Mouse (Mus musculus): Measurements from ENCODE around the gene Phf21a. TPM values are rescaled to one million over a fixed set of nuclear protein-coding genes. Genes with fewer than 3 reads are reported as not detected.
A peak's percentile ranks its signal among the peaks of the same experiment; 100 is the strongest.
"Not testable (repeated sequence)": the region's sequence is repeated elsewhere in the genome, so short reads cannot be mapped to it uniquely, and the experiment has no call there.

Gene Phf21a
- total RNA-seq, 2 experiments from 2014 or later = 38.1 to 41.5 TPM

GRCm38 (mm10) chr2:92085721-92086120 is 7.2 kb upstream of the Phf21a start:
- no peak for DNase-seq

- no peak for DNase-seq
These were observed 5.9 kb upstream of the Phf21a start for GRCm38 (mm10) chr2:92087065-92087464.

- DNase-seq = no peak
These were observed 3.1 kb upstream of the Phf21a start for GRCm38 (mm10) chr2:92089782-92090181.

GRCm38 (mm10) chr2:92093503-92093902 is 586 bp downstream of the Phf21a start:
- DNase-seq = not testable (repeated sequence)

- DNase-seq = no peak
These were observed 1.2 kb downstream of the Phf21a start for GRCm38 (mm10) chr2:92094078-92094477.

- peak; percentile 48 for DNase-seq
These were observed 7.9 kb downstream of the Phf21a start for GRCm38 (mm10) chr2:92100768-92101167.

- no peak for DNase-seq
These were observed 31.6 kb downstream of the Phf21a start for GRCm38 (mm10) chr2:92124523-92124922.

GRCm38 (mm10) chr2:92125330-92125729 is 32.4 kb downstream of the Phf21a start:
- no peak for DNase-seq

GRCm38 (mm10) chr2:92130071-92130470 is 37.2 kb downstream of the Phf21a start:
- DNase-seq = no peak

GRCm38 (mm10) chr2:92138736-92139135 is 45.8 kb downstream of the Phf21a start:
- peak; percentile 10 for DNase-seq

- DNase-seq = no peak
These were observed 46.4 kb downstream of the Phf21a start for GRCm38 (mm10) chr2:92139365-92139764.

GRCm38 (mm10) chr2:92140383-92140782 is 47.5 kb downstream of the Phf21a start:
- DNase-seq = no peak

GRCm38 (mm10) chr2:92141073-92141472 is 48.2 kb downstream of the Phf21a start:
- DNase-seq = no peak

- no peak for DNase-seq
These were observed 51.0 kb downstream of the Phf21a start for GRCm38 (mm10) chr2:92143932-92144331.

- not testable (repeated sequence) for DNase-seq
These were observed 55.2 kb downstream of the Phf21a start for GRCm38 (mm10) chr2:92147925-92148750.

GRCm38 (mm10) chr2:92164291-92164690 is 71.4 kb downstream of the Phf21a start:
- DNase-seq = no peak

- no peak for DNase-seq
These were observed 74.0 kb downstream of the Phf21a start for GRCm38 (mm10) chr2:92166950-92167349.

- DNase-seq = no peak
These were observed 78.2 kb downstream of the Phf21a start for GRCm38 (mm10) chr2:92171046-92171643.

GRCm38 (mm10) chr2:92172300-92172699 is 79.4 kb downstream of the Phf21a start:
- no peak for DNase-seq

- no peak for DNase-seq
These were observed 80.3 kb downstream of the Phf21a start for GRCm38 (mm10) chr2:92173186-92173585.

- no peak for DNase-seq
These were observed 81.3 kb downstream of the Phf21a start for GRCm38 (mm10) chr2:92174265-92174664.

- DNase-seq = no peak
These were observed 82.1 kb downstream of the Phf21a start for GRCm38 (mm10) chr2:92175002-92175401.

- no peak for DNase-seq
These were observed 83.4 kb downstream of the Phf21a start for GRCm38 (mm10) chr2:92176292-92176691.

- DNase-seq = no peak
These were observed 89.3 kb downstream of the Phf21a start for GRCm38 (mm10) chr2:92182146-92182756.
